Mouse (Mus musculus): ENCODE results near the gene Khnyn. TPM values are rescaled to one million over a fixed set of nuclear protein-coding genes. Genes with fewer than 3 reads are reported as not detected.

The Khnyn gene
- polyA plus RNA-seq, 1 experiment from 2014 or later, result 18.8 TPM

GRCm38 (mm10) chr14:55929263-55929997, 44.7 kb downstream of the Khnyn start:
- Histone ChIP-seq H3K4me1 (peaks cover 8% of the 10 kb centered on the region), H3K36me3 (no peaks in the 10 kb centered on the region), H3K9me3 (no peaks in the 10 kb centered on the region), H3K9ac (no peak overlapping the region), H3K4me2 (no peak overlapping the region), H3K4me3 (no peak overlapping the region), H3K27me3 (no peaks in the 10 kb centered on the region), H3K27ac (no peak overlapping the region)
- ATAC-seq (ENCODE audit: borderline replicate concordance, extremely low read depth, low FRiP score, low TSS enrichment), result no peak
- WGBS, result 48% methylated on average over 12 of the region's 12 CpGs

GRCm38 (mm10) chr14:55933586-55933985, 48.8 kb downstream of the Khnyn start:
- 15% methylated on average over 7 of the region's 7 CpGs for WGBS
- peak overlapping the region; percentile 13; the same call in 1 of the 2 replicates for H3K4me2 ChIP-seq
- peak overlapping the region; percentile 25; the same call in 1 of the 2 replicates for H3K27ac ChIP-seq

GRCm38 (mm10) chr14:55940070-55940800, 55.5 kb downstream of the Khnyn start:
- no peaks in the 10 kb centered on the region for H3K36me3 ChIP-seq
- no peak overlapping the region for H3K4me3 ChIP-seq
- ATAC-seq (ENCODE audit: borderline replicate concordance, extremely low read depth, low FRiP score, low TSS enrichment), result no peak

More at GRCm38 (mm10) chr14:55933586-55933985, 48.8 kb downstream of the Khnyn start:
- Histone ChIP-seq H3K27me3 (no peaks in the 10 kb centered on the region), H3K9me3 (no peaks in the 10 kb centered on the region), H3K4me3 (no peak overlapping the region), H3K36me3 (no peaks in the 10 kb centered on the region), H3K9ac (no peak overlapping the region), H3K4me1 (peaks cover 8% of the 10 kb centered on the region)
- ATAC-seq (ENCODE audit: borderline replicate concordance, extremely low read depth, low FRiP score, low TSS enrichment), result peak; percentile 91

GRCm38 (mm10) chr14:55943601-55944000, 58.9 kb downstream of the Khnyn start:
- no peak for ATAC-seq (ENCODE audit: borderline replicate concordance, extremely low read depth, low FRiP score, low TSS enrichment)
- H3K9ac ChIP-seq, result no peak overlapping the region
- H3K9me3 ChIP-seq, result no peaks in the 10 kb centered on the region
- H3K4me1 ChIP-seq, result peaks cover 3% of the 10 kb centered on the region; the same call in 1 of the 2 replicates
- H3K4me2 ChIP-seq, result no peak overlapping the region
- H3K27me3 ChIP-seq, result no peaks in the 10 kb centered on the region
- no peak overlapping the region for H3K4me3 ChIP-seq
- H3K36me3 ChIP-seq, result no peaks in the 10 kb centered on the region
- WGBS, result 64% methylated on average over 11 of the region's 11 CpGs
- H3K27ac ChIP-seq, result no peak overlapping the region

More at GRCm38 (mm10) chr14:55940070-55940800, 55.5 kb downstream of the Khnyn start:
- Histone ChIP-seq H3K27me3 (no peaks in the 10 kb centered on the region), H3K27ac (no peak overlapping the region), H3K9me3 (no peaks in the 10 kb centered on the region), H3K4me1 (no peaks in the 10 kb centered on the region), H3K4me2 (no peak overlapping the region), H3K9ac (no peak overlapping the region)
- 25% methylated on average over 7 of the region's 7 CpGs for WGBS

- 73% methylated on average over 4 of the region's 4 CpGs for WGBS
- Histone ChIP-seq H3K4me1 (peaks cover 3% of the 10 kb centered on the region; the same call in 1 of the 2 replicates), H3K4me2 (no peak within 1 kb of the TSS), H3K27ac (no peak within 1 kb of the TSS), H3K9ac (no peak within 1 kb of the TSS), H3K36me3 (no peaks in the 10 kb centered on the region), H3K9me3 (no peaks in the 10 kb centered on the region), H3K27me3 (no peaks in the 10 kb centered on the region), H3K4me3 (no peak within 1 kb of the TSS)
- ATAC-seq (ENCODE audit: borderline replicate concordance, extremely low read depth, low FRiP score, low TSS enrichment), result no peak
Measured at GRCm38 (mm10) chr14:55944575-55944974, 59.8 kb downstream of the Khnyn start, which contains the start of gene Cma1. TSS of gene Cma1 (minus strand) at chr14:55944675.

GRCm38 (mm10) chr14:55946269-55946969, 61.7 kb downstream of the Khnyn start:
- ATAC-seq (ENCODE audit: borderline replicate concordance, extremely low read depth, low FRiP score, low TSS enrichment), result peak; percentile 61; the same call in 1 of the 2 replicates

More at GRCm38 (mm10) chr14:55946269-55946969, 61.7 kb downstream of the Khnyn start:
- Histone ChIP-seq H3K27ac (no peak overlapping the region), H3K4me1 (peaks cover 3% of the 10 kb centered on the region; the same call in 1 of the 2 replicates), H3K9me3 (no peaks in the 10 kb centered on the region), H3K9ac (no peak overlapping the region), H3K36me3 (no peaks in the 10 kb centered on the region), H3K4me3 (no peak overlapping the region), H3K4me2 (no peak overlapping the region), H3K27me3 (no peaks in the 10 kb centered on the region)
- WGBS, result 40% methylated on average over 2 of the region's 2 CpGs

Other genes starting within 250 kb of the Khnyn start
- 81.2 and 95.6 TPM in 2 replicates for gene Ipo4, start 249.0 kb upstream of the Khnyn start, polyA plus RNA-seq (2015; fragmentation: Nextera tagmentation; extraction: Ambion mirVana)
- 0.44 and 2.0 TPM in 2 replicates for gene Gm49378, start 247.1 kb upstream of the Khnyn start, polyA plus RNA-seq (2015; fragmentation: Nextera tagmentation; extraction: Ambion mirVana)
- gene Tm9sf1, start 241.1 kb upstream of the Khnyn start, polyA plus RNA-seq (2015; fragmentation: Nextera tagmentation; extraction: Ambion mirVana), result 119 and 126 TPM in 2 replicates
- 0.88 and 1.1 TPM in 2 replicates for gene Tssk4, start 234.8 kb upstream of the Khnyn start, polyA plus RNA-seq (2015; fragmentation: Nextera tagmentation; extraction: Ambion mirVana)
- 56.5 TPM in 2 replicates for gene Mdp1, start 224.4 kb upstream of the Khnyn start, polyA plus RNA-seq (2015; fragmentation: Nextera tagmentation; extraction: Ambion mirVana)
- gene Gmpr2, start 213.0 kb upstream of the Khnyn start, polyA plus RNA-seq (2015; fragmentation: Nextera tagmentation; extraction: Ambion mirVana), result 60.2 and 68.1 TPM in 2 replicates
- gene Nedd8, start 212.8 kb upstream of the Khnyn start, polyA plus RNA-seq (2015; fragmentation: Nextera tagmentation; extraction: Ambion mirVana), result 509 and 542 TPM in 2 replicates
- 46.9 and 48.3 TPM in 2 replicates for gene Tinf2, start 203.1 kb upstream of the Khnyn start, polyA plus RNA-seq (2015; fragmentation: Nextera tagmentation; extraction: Ambion mirVana)
- gene Tgm1, start 171.0 kb upstream of the Khnyn start, polyA plus RNA-seq (2015; fragmentation: Nextera tagmentation; extraction: Ambion mirVana), result 2.2 and 2.8 TPM in 2 replicates
- gene Rabggta, start 162.7 kb upstream of the Khnyn start, polyA plus RNA-seq (2015; fragmentation: Nextera tagmentation; extraction: Ambion mirVana), result 31.8 and 33.2 TPM in 2 replicates
- 86.7 and 88.4 TPM in 2 replicates for gene Dhrs1, start 139.3 kb upstream of the Khnyn start, polyA plus RNA-seq (2015; fragmentation: Nextera tagmentation; extraction: Ambion mirVana)
- 39.2 and 41.4 TPM in 2 replicates for gene Nop9, start 139.3 kb upstream of the Khnyn start, polyA plus RNA-seq (2015; fragmentation: Nextera tagmentation; extraction: Ambion mirVana)
- gene Cideb, start 126.5 kb upstream of the Khnyn start, polyA plus RNA-seq (2015; fragmentation: Nextera tagmentation; extraction: Ambion mirVana), result 0.55 and 0.80 TPM in 2 replicates
- gene Ltb4r2, start 123.5 kb upstream of the Khnyn start, polyA plus RNA-seq (2015; fragmentation: Nextera tagmentation; extraction: Ambion mirVana), result 0.25 and 0.35 TPM in 2 replicates
- gene Ltb4r1, start 119.0 kb upstream of the Khnyn start, polyA plus RNA-seq (2015; fragmentation: Nextera tagmentation; extraction: Ambion mirVana), result 1.7 and 2.6 TPM in 2 replicates
- 14.3 and 18.0 TPM in 2 replicates for gene Adcy4, start 100.9 kb upstream of the Khnyn start, polyA plus RNA-seq (2015; fragmentation: Nextera tagmentation; extraction: Ambion mirVana)
- gene Ripk3, start 96.1 kb upstream of the Khnyn start, polyA plus RNA-seq (2015; fragmentation: Nextera tagmentation; extraction: Ambion mirVana), result 43.4 and 45.6 TPM in 2 replicates
- 50.9 and 52.7 TPM in 2 replicates for gene Nfatc4, start 61.8 kb upstream of the Khnyn start, polyA plus RNA-seq (2015; fragmentation: Nextera tagmentation; extraction: Ambion mirVana)
- gene Nynrin, start 30.9 kb upstream of the Khnyn start, polyA plus RNA-seq (2015; fragmentation: Nextera tagmentation; extraction: Ambion mirVana), result 19.5 and 19.7 TPM in 2 replicates
- gene Cbln3, start 555 bp upstream of the Khnyn start, polyA plus RNA-seq (2015; fragmentation: Nextera tagmentation; extraction: Ambion mirVana), result 0.88 and 1.2 TPM in 2 replicates
- gene Sdr39u1, start 15.3 kb downstream of the Khnyn start, polyA plus RNA-seq (2015; fragmentation: Nextera tagmentation; extraction: Ambion mirVana), result 51.8 and 52.9 TPM in 2 replicates
- gene Cma1, start 59.7 kb downstream of the Khnyn start, polyA plus RNA-seq (2015; fragmentation: Nextera tagmentation; extraction: Ambion mirVana), result 4.3 and 5.9 TPM in 2 replicates
- gene Cma2, start 66.0 kb downstream of the Khnyn start, polyA plus RNA-seq (2015; fragmentation: Nextera tagmentation; extraction: Ambion mirVana), result not detected in 2 replicates
- not detected in 2 replicates for gene Mcpt1, start 133.0 kb downstream of the Khnyn start, polyA plus RNA-seq (2015; fragmentation: Nextera tagmentation; extraction: Ambion mirVana)
- not detected in 2 replicates for gene Mcpt9, start 145.5 kb downstream of the Khnyn start, polyA plus RNA-seq (2015; fragmentation: Nextera tagmentation; extraction: Ambion mirVana)
- not detected in 2 replicates for gene Mcpt2, start 157.1 kb downstream of the Khnyn start, polyA plus RNA-seq (2015; fragmentation: Nextera tagmentation; extraction: Ambion mirVana)
- gene Mcpt4, start 177.4 kb downstream of the Khnyn start, polyA plus RNA-seq (2015; fragmentation: Nextera tagmentation; extraction: Ambion mirVana), result 0.14 and 0.40 TPM in 2 replicates
- gene Mcpt8, start 200.3 kb downstream of the Khnyn start, polyA plus RNA-seq (2015; fragmentation: Nextera tagmentation; extraction: Ambion mirVana), result 1.1 and 1.6 TPM in 2 replicates
- not detected in 2 replicates for gene Ctsg, start 217.6 kb downstream of the Khnyn start, polyA plus RNA-seq (2015; fragmentation: Nextera tagmentation; extraction: Ambion mirVana)
- not detected in 2 replicates for gene Gzme, start 235.7 kb downstream of the Khnyn start, polyA plus RNA-seq (2015; fragmentation: Nextera tagmentation; extraction: Ambion mirVana)
- not detected in 2 replicates for gene Gzmd, start 247.7 kb downstream of the Khnyn start, polyA plus RNA-seq (2015; fragmentation: Nextera tagmentation; extraction: Ambion mirVana)

Data from lung, embryonic 15.5 days (tissue).